Mouse (Mus musculus) adrenal gland (tissue): ENCODE measurements around the gene Zfp788.
"Not testable (repeated sequence)": the region's sequence is repeated elsewhere in the genome, so short reads cannot be mapped to it uniquely, and the experiment has no call there.

Source experiments
- intact Hi-C: fragments of 180-260 bp; cut with DNase I; formaldehyde crosslinking; loops from one replicate; pipeline ENCODE4 v1.15.1; 2025
- long read RNA-seq, 2 experiments: library from polyadenylated mRNA; unstranded; transcript quantifications; one replicate each; pipeline ENCODE4 v2.0.0; 2020; ENCODE audit warnings: borderline replicate concordance in 1 of 2; ENCODE audit not compliant: insufficient replicate concordance in 1 of 2

Gene Zfp788
- long read RNA-seq, experiment 1, partial matches to known transcripts = 0 of 5 reads
- long read RNA-seq, experiment 1, other reads (novel, unspliced or antisense) = 2 of 5 reads
- long read RNA-seq, experiment 2, partial matches to known transcripts = 0 of 2 reads
- long read RNA-seq, experiment 2, other reads (novel, unspliced or antisense) = 1 of 2 reads

- intact Hi-C loops = loop anchor here (2.0 to 10.0 kb wide), 3 partner anchors 34 to 238 kb away; partner anchors contain the start of genes 2610021A01Rik and AI987944
Measured at GRCm38 (mm10) chr7:41632409-41633220, at the start of gene Zfp788. Zfp788 (plus strand) TSS chr7:41633203.

DNA sequence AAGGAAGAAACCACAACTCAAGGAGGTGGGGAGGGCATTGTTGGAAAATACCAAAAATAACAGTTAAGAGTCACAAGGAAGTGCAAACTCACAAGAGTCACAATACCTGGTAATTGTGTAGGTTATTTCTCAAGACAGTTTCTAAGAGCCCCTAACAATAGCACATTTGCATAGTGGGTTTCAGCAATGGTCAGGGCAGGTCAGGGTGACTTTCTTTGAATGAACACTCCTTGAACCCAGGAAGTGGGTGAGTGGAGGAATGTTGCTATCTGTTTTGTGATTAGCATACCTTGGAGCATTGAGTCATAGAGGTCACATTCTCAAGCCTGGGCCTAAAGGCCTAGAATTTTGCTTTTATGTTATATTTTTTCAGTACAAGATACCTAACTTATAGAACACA is 45.2 kb upstream of the Zfp788 start:
- intact Hi-C loops = not testable (repeated sequence)

DNA sequence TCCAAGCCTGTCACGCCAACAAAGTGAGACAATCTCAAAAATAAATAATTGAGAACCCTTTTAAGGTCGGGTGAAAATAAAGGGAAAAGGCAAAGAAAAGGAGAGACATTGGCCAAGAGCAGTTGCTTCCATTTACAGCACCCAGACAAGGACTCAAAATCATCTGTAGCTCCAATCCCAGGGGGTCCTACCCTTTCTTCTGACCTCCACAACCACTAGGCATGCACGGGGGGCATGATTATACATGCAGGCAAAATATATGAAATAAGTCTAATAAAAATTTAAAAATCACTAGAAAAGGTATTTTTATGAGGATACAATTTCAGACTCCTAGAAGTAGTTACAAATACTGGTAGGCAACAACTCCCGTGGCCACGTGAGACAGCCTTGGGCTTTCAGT is 34.4 kb upstream of the Zfp788 start:
- intact Hi-C loops = loop anchor here (2.0 to 10.0 kb wide), 3 partner anchors 34 to 214 kb away; partner anchors contain the start of genes AW146154, Gm20449 and Zfp788

DNA sequence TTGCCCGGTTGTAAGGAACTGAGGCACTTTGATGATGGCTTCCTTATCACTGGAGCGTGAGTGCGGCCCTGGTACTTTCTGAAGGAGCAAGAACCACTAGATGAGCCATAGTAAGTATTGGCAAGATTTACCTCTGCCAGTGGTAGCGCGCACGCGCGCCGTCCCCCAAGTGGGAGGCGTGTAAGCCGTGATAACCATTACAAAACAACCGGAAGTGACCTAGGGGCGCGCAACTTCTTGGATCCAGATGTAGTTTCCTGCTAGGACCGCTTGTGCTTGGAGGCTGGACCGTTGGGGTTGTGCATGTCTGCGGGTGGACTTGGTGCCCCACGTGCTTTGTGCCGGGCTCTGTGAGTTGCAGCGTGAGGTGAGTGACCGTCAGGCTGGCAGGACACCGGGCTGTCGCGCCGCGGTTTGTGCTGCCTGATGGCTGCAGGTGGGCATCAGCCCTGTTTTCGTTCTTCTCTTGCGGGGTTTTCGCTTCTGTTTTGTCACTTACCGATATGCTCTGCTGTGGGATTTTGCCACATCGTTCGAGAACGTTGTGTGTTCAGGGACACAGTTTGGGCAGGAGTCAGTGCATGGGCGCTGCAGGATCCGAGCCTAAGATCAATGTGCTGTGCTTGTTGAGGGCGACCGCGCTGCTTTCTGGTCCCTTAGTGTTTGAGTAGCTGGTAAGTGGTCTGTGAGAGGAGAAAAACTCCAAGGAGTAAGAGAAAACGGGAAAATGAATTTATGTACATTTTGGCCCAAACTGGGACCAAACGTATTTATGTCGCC is 33.8 kb upstream of the Zfp788 start, which contains the start of gene 2610021A01Rik:
Gene 2610021A01Rik (plus strand): TSS at position 197 of the 780 bp plus-strand sequence.
- intact Hi-C loops = loop anchor here (2.0 to 10.0 kb wide), 3 partner anchors 34 to 214 kb away; partner anchors contain the start of genes AW146154, Gm20449 and Zfp788

GRCm38 (mm10) chr7:41599932-41600548 is 33.0 kb upstream of the Zfp788 start:
- intact Hi-C loops = loop anchor here (2.0 to 10.0 kb wide), 4 partner anchors 33 to 905 kb away; partner anchors contain the start of genes AW146154, Gm20449, Zfp141 and Zfp788

DNA sequence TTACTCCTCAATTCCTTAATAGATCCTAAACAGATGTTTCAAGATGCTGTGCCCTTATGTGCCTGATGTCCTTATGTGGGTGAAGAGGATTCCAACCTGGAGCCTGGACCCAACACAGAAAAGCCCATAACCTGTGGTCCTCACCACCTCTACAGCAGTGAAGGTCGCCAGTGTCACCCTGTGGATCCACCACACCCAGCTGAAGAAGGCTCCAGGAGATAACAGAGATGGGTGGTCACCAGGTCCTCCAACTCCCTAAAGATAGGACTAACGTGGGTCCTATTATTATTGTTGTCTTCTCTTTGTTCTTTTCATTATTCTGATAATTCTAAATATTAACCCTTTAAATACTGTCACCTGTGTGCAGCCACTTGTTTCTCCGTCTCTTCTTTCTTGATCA is 21.3 kb upstream of the Zfp788 start:
- intact Hi-C loops = no loop called here

- intact Hi-C loops = not testable (repeated sequence)
Measured at GRCm38 (mm10) chr7:41616241-41616640, 16.8 kb upstream of the Zfp788 start.

DNA sequence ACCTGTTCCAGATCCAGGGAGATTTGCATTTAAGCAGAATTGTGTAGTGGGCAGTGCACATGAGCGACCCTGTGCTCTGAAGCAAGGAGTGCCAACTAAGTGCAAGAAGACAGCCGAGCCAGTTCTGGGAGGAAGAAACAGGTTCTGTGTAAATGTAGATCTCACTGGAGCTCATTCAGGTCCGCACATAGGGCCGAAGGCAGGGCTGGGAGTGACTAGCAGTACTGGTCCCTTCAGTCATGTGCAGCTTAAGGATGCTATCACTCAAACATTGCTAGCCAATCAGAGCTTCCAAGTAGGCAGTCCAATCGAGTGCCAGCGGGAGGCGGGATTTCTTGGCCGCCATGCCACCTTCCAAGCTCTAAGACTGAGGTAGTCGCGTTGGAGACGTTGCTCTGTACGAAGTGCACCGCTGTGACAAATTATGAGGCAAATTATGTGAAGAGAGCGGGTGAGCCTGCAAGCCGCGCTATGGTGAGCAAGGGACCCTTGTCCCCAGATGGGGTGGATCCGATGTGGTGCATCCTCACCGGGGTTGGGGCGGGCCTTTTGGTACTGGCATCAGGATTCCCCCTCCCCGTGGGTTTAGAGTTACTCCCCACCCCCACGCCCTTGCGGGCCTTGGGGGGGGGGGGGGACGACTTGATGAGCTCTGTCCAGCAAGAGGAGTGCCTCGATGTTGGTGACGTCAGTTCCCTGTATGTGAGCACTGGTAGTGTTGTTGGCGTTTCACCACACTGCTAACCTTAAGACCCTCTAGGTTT is 400 bp downstream of the Zfp788 start:
- intact Hi-C loops = loop anchor here (2.0 to 10.0 kb wide), 3 partner anchors 35 to 239 kb away; partner anchors contain the start of genes 2610021A01Rik and AI987944

DNA sequence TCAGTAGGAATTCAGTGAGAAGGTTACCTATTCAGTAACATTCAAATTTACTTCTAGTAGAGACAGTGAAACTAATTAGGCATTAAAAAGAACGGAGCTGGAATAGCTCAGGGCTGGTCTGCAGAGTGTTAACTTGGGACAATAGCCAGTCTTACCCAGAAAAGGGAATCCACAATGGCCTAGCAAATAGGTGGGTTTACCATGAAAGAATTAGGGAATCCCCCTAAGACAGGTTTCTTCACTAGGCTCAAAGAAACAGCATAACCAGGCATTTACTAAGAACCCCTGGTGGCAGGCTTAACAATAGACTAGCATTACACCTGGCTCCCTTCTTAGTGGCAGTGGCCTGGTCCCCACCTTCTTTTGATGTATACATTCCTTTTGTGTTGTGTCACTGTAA is 41.3 kb downstream of the Zfp788 start:
- intact Hi-C loops = not testable (repeated sequence)
